Mouse (Mus musculus): ENCODE measurements around the gene Rbfox1. TPM values are rescaled to one million over a fixed set of nuclear protein-coding genes. Genes with fewer than 3 reads are reported as not detected.

Rbfox1 gene
- polyA plus RNA-seq, 1 experiment = not detected

- Histone ChIP-seq H3K4me3 (ENCODE audit: insufficient read depth, low read length) (no peak overlapping the region), H3K4me1 (ENCODE audit: control insufficient read depth, insufficient read depth, low read length) (no peaks in the 10 kb centered on the region), H3K27ac (ENCODE audit: insufficient read depth, low read depth, low read length) (no peak overlapping the region)
- TF ChIP-seq POLR2A (IDR thresholded peaks at IDR 0.05; ENCODE audit: borderline replicate concordance, low read depth, low read length) (no peak), CTCF (IDR thresholded peaks at IDR 0.05; ENCODE audit: low read depth, low read length) (no peak)
Observed at GRCm38 (mm10) chr16:6897734-6898133, 1012.6 kb downstream of the Rbfox1 start.

GRCm38 (mm10) chr16:6900006-6900405 lies 1014.9 kb downstream of the Rbfox1 start:
- no peak overlapping the region for H3K27ac ChIP-seq (ENCODE audit: insufficient read depth, low read depth, low read length)
- no peak for TF ChIP-seq CTCF (IDR thresholded peaks at IDR 0.05; ENCODE audit: low read depth, low read length)
- no peak for TF ChIP-seq POLR2A (IDR thresholded peaks at IDR 0.05; ENCODE audit: borderline replicate concordance, low read depth, low read length)
- H3K4me1 ChIP-seq (ENCODE audit: control insufficient read depth, insufficient read depth, low read length) = no peaks in the 10 kb centered on the region
- no peak overlapping the region for H3K4me3 ChIP-seq (ENCODE audit: insufficient read depth, low read length)

DNA sequence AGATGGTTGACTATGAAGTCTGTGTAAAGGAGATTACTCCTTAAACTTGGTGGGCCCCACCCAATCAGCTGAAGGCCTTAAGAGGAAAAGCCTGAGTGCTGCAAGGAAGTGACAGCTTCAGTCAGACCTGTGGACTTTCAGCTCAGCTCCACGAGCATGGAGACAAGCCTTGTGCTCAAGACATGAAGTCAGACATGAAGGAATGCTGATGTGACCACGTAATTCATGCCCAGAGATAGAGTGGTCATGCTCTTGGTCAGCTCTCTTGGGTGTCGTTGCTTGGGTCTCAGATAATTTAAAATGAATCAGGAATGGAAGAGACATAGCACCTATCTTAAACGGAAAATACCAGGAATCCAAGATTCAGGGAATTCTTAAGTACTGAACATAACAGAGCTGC lies 1019.8 kb downstream of the Rbfox1 start:
- Histone ChIP-seq H3K4me1 (ENCODE audit: control insufficient read depth, insufficient read depth, low read length) (no peaks in the 10 kb centered on the region), H3K27ac (ENCODE audit: insufficient read depth, low read depth, low read length) (no peak overlapping the region), H3K4me3 (ENCODE audit: insufficient read depth, low read length) (no peak overlapping the region)
- TF ChIP-seq POLR2A (IDR thresholded peaks at IDR 0.05; ENCODE audit: borderline replicate concordance, low read depth, low read length) (no peak), CTCF (IDR thresholded peaks at IDR 0.05; ENCODE audit: low read depth, low read length) (no peak)

DNA sequence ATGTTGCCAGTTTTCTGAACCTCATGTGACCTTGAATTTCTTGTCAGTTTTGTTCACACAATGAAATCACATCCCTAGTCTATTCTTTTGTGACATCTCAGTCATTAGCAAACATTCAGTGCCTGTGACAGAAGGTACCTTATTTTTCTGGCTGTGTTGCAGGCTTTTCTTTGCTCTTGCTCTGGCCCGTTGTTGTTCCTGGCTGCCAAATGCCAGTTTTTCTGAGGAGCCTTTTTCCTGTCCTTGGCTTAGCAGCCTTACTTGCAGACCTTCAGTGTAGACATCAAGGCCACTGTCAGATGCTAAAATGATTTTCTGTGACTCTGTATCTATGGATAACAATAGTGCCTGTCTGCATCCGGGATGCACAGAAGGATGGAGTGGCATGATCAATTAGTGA lies 1020.8 kb downstream of the Rbfox1 start:
- Histone ChIP-seq H3K4me1 (ENCODE audit: control insufficient read depth, insufficient read depth, low read length) (no peaks in the 10 kb centered on the region), H3K4me3 (ENCODE audit: insufficient read depth, low read length) (no peak overlapping the region), H3K27ac (ENCODE audit: insufficient read depth, low read depth, low read length) (no peak overlapping the region)
- TF ChIP-seq POLR2A (IDR thresholded peaks at IDR 0.05; ENCODE audit: borderline replicate concordance, low read depth, low read length) = no peak
- no peak for TF ChIP-seq CTCF (IDR thresholded peaks at IDR 0.05; ENCODE audit: low read depth, low read length)

- Histone ChIP-seq H3K4me3 (ENCODE audit: insufficient read depth, low read length) (no peak overlapping the region), H3K27ac (ENCODE audit: insufficient read depth, low read depth, low read length) (no peak overlapping the region), H3K4me1 (ENCODE audit: control insufficient read depth, insufficient read depth, low read length) (no peaks in the 10 kb centered on the region)
- TF ChIP-seq POLR2A (IDR thresholded peaks at IDR 0.05; ENCODE audit: borderline replicate concordance, low read depth, low read length) (no peak), CTCF (IDR thresholded peaks at IDR 0.05; ENCODE audit: low read depth, low read length) (no peak)
Observed at GRCm38 (mm10) chr16:6907550-6907949, 1022.4 kb downstream of the Rbfox1 start.

GRCm38 (mm10) chr16:6914531-6914930 lies 1029.4 kb downstream of the Rbfox1 start:
- no peak overlapping the region for H3K4me3 ChIP-seq (ENCODE audit: insufficient read depth, low read length)
- H3K27ac ChIP-seq (ENCODE audit: insufficient read depth, low read depth, low read length) = no peak overlapping the region
- no peak for TF ChIP-seq CTCF (IDR thresholded peaks at IDR 0.05; ENCODE audit: low read depth, low read length)
- no peak for TF ChIP-seq POLR2A (IDR thresholded peaks at IDR 0.05; ENCODE audit: borderline replicate concordance, low read depth, low read length)
- H3K4me1 ChIP-seq (ENCODE audit: control insufficient read depth, insufficient read depth, low read length) = no peaks in the 10 kb centered on the region

DNA sequence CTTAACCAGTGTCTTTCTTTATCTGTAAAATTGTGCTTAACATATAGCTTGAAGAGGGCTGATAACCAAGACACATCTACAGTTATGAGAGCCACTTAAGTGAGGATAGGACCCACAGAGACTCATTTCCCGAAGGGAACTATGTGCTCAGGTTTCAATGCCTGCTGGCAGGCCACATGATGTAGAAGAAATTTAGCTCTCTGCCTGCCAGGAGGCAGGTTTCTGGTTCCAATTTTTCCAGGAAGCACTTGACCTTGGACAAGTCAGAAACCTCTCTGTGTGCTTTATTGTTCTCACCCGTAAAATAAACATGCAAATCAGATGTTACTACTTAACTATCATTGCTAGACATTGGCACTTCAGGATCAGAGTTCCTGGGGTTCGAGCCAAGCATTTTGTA lies 1033.5 kb downstream of the Rbfox1 start:
- Histone ChIP-seq H3K4me3 (ENCODE audit: insufficient read depth, low read length) (no peak overlapping the region), H3K27ac (ENCODE audit: insufficient read depth, low read depth, low read length) (no peak overlapping the region), H3K4me1 (ENCODE audit: control insufficient read depth, insufficient read depth, low read length) (0 out of 2 replicates have a peak, but pooled peaks cover 2% of the 10 kb centered on the region)
- TF ChIP-seq CTCF (IDR thresholded peaks at IDR 0.05; ENCODE audit: low read depth, low read length) (no peak), POLR2A (IDR thresholded peaks at IDR 0.05; ENCODE audit: borderline replicate concordance, low read depth, low read length) (no peak)

DNA sequence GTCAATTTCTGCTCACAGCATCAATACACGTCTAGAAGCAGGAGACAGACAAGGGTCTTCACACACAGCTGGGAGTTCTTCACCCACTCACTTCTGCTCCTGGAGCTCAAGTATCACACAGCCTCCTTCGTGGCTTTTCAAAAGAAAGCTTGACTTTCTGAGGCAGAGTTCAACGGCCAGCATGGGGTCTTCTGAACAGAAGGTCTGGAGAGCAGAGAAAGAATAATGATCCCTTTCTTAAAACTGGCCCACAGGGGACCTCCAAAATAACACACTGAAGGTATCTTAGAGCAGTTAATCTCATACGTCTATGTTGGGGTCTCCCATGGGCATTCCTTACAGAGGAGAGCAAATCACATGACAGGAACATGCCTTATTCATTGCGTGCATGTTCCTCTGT lies 1034.5 kb downstream of the Rbfox1 start:
- no peak for TF ChIP-seq POLR2A (IDR thresholded peaks at IDR 0.05; ENCODE audit: borderline replicate concordance, low read depth, low read length)
- Histone ChIP-seq H3K27ac (ENCODE audit: insufficient read depth, low read depth, low read length) (no peak overlapping the region), H3K4me1 (ENCODE audit: control insufficient read depth, insufficient read depth, low read length) (0 out of 2 replicates have a peak, but pooled peaks cover 2% of the 10 kb centered on the region), H3K4me3 (ENCODE audit: insufficient read depth, low read length) (no peak overlapping the region)

DNA sequence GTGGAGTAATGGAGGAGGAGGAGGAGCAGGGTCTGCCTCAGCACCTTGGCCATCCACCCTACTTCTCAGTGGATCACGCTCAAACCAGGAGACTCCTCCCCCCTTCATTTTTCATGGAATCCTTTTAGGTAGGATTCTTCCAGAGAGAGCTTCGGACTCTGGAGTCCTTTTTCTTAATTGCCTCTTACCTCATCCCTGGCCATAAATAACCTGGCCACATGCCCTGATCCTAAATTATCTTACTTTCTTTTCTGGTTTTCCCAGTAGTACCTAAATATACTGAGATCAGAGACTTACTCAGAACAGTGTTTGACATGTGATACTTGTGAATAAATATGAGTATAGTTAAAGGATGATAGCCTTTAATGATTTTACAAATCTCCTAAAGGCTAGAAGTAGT lies 1042.5 kb downstream of the Rbfox1 start:
- Histone ChIP-seq H3K4me3 (ENCODE audit: insufficient read depth, low read length) (no peak overlapping the region), H3K4me1 (ENCODE audit: control insufficient read depth, insufficient read depth, low read length) (0 out of 2 replicates have a peak, but pooled peaks cover 2% of the 10 kb centered on the region), H3K27ac (ENCODE audit: insufficient read depth, low read depth, low read length) (no peak overlapping the region)
- TF ChIP-seq CTCF (IDR thresholded peaks at IDR 0.05; ENCODE audit: low read depth, low read length) = no peak
- no peak for TF ChIP-seq POLR2A (IDR thresholded peaks at IDR 0.05; ENCODE audit: borderline replicate concordance, low read depth, low read length)

GRCm38 (mm10) chr16:6930795-6931194 lies 1045.6 kb downstream of the Rbfox1 start:
- Histone ChIP-seq H3K4me1 (ENCODE audit: control insufficient read depth, insufficient read depth, low read length) (no peaks in the 10 kb centered on the region), H3K27ac (ENCODE audit: insufficient read depth, low read depth, low read length) (no peak overlapping the region), H3K4me3 (ENCODE audit: insufficient read depth, low read length) (no peak overlapping the region)
- TF ChIP-seq CTCF (IDR thresholded peaks at IDR 0.05; ENCODE audit: low read depth, low read length) (no peak), POLR2A (IDR thresholded peaks at IDR 0.05; ENCODE audit: borderline replicate concordance, low read depth, low read length) (no peak)

DNA sequence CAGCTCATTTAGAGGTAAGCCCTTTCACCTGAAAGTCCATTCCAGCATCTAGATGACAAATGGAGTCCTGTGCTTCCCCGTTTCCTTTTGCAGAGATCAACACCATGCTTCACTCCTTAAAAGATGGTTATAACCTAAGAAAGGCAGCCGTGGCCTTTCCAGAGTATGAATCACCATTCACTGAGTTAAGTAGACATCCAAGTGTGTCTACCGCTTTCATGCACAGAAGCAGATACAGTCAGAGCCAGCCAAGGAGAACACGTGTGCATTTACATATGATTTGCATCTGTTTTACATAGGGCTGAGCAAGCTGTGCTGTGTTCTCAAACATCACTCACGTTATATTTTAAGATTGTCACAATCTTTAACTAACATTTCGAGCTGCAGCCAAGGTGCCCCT lies 1061.0 kb downstream of the Rbfox1 start:
- no peak overlapping the region for H3K4me3 ChIP-seq (ENCODE audit: insufficient read depth, low read length)
- no peak overlapping the region for H3K27ac ChIP-seq (ENCODE audit: insufficient read depth, low read depth, low read length)
- TF ChIP-seq CTCF (IDR thresholded peaks at IDR 0.05; ENCODE audit: low read depth, low read length) (no peak), POLR2A (IDR thresholded peaks at IDR 0.05; ENCODE audit: borderline replicate concordance, low read depth, low read length) (no peak)
- H3K4me1 ChIP-seq (ENCODE audit: control insufficient read depth, insufficient read depth, low read length) = no peaks in the 10 kb centered on the region

All from bone marrow macrophage, adult 2 months (primary cell).